ENCODE assay signal across 15 mouse cellular contexts in genomic region chr17:26614708-26615486, GRCm38 (mm10). TPM values are rescaled to one million over a fixed set of nuclear protein-coding genes. Genes with fewer than 3 reads are reported as not detected.
DNase-seq lines count a peak whose midpoint lies in the region; ATAC-seq and TF ChIP-seq lines count a peak whose summit lies in the region.
"Had no signal": no experiment of that assay in that cellular context is flagged by ENCODE, and none has a peak within 500 bp of the region (broad histone marks: within the 10 kb centered on the region; RNA-seq: fewer than 3 reads in every experiment).

No protein-coding gene starts in this region.

- no peak for TF ChIP-seq RAD21 in CH12.LX (IDR thresholded peaks at IDR 0.05; ENCODE audit: low read depth, low read length)

- TF ChIP-seq EP300 in heart, adult 2 months (IDR thresholded peaks at IDR 0.05; ENCODE audit: insufficient read depth, low read depth, low read length): no peak
- TF ChIP-seq EP300 in CH12.LX (IDR thresholded peaks at IDR 0.05; ENCODE audit: low read length): no peak

- intact Hi-C loops in heart, adult 2 months (cut with DNase I): no loop called here

- no peak overlapping the region for H3K9ac ChIP-seq in heart, adult 2 months (ENCODE audit: low read depth, low read length)
- no peak overlapping the region for H3K9ac ChIP-seq in intestine, postnatal 0 days (ENCODE audit: low read depth, low read length)
- H3K9ac ChIP-seq in intestine, embryonic 16.5 days (ENCODE audit: low read depth, low read length): no peak overlapping the region
- no peak overlapping the region for H3K9ac ChIP-seq in CH12.LX (ENCODE audit: insufficient read depth, low read depth)
- no peak overlapping the region for H3K9ac ChIP-seq in embryonic facial prominence, embryonic 15.5 days
- H3K9ac ChIP-seq: hindbrain, embryonic 14.5 days; intestine, embryonic 15.5 days had no signal

- ATAC-seq in intestine, postnatal 0 days: no peak
- no peak for ATAC-seq in intestine, embryonic 16.5 days
- ATAC-seq in embryonic facial prominence, embryonic 15.5 days (ENCODE audit: insufficient number of reproducible peaks, low FRiP score, low TSS enrichment, low read depth): no peak
- ATAC-seq: intestine, embryonic 15.5 days had no signal

- peaks cover 29% of the 10 kb centered on the region for H3K4me1 ChIP-seq in heart, adult 2 months (ENCODE audit: control insufficient read depth, insufficient read depth, low read length)
- H3K4me1 ChIP-seq in intestine, postnatal 0 days (replicated peaks; ENCODE audit: control insufficient read depth, insufficient read depth, low read length): peaks cover 7% of the 10 kb centered on the region; the same call in 1 of the 2 replicates
- peaks cover 7% of the 10 kb centered on the region; the same call in 1 of the 2 replicates for H3K4me1 ChIP-seq in intestine, embryonic 16.5 days (ENCODE audit: control insufficient read depth, insufficient read depth, low read length)
- peaks cover 7 to 35% of the 10 kb centered on the region in 2 experiments; a peak in 2 of 4 replicates for H3K4me1 ChIP-seq in CH12.LX (ENCODE audit: control insufficient read depth in 1 of 2, insufficient read depth in 2 of 2)
- H3K4me1 ChIP-seq in embryonic facial prominence, embryonic 15.5 days: peaks cover 34% of the 10 kb centered on the region
- H3K4me1 ChIP-seq: forebrain, embryonic 10.5 days had no signal

- dilution Hi-C loops in CH12.LX (cut with MboI; ENCODE audit: extremely low pct_ligation_motif_present, extremely low pct_unique_long_range_greater_than_20kb, low sequenced_read_pairs): no loop called here

- H3K4me3 ChIP-seq in heart, adult 2 months: no peak overlapping the region
- H3K4me3 ChIP-seq in intestine, postnatal 0 days (ENCODE audit: low read depth, low read length): no peak overlapping the region
- no peak overlapping the region for H3K4me3 ChIP-seq in intestine, embryonic 16.5 days (ENCODE audit: low read length)
- H3K4me3 ChIP-seq in CH12.LX (replicated peaks in 1 of 3; ENCODE audit: low read depth in 2 of 3, low read length in 2 of 3, poor library complexity in 1 of 3): no peak overlapping the region
- H3K4me3 ChIP-seq in embryonic facial prominence, embryonic 15.5 days (replicated peaks): no peak overlapping the region
- H3K4me3 ChIP-seq: forebrain, embryonic 10.5 days; intestine, embryonic 15.5 days had no signal

- WGBS in heart, adult 2 months: 69% methylated on average over 9 of the region's 9 CpGs
- WGBS in intestine, postnatal 0 days: 76% methylated on average over 9 of the region's 9 CpGs
- 78% methylated on average over 9 of the region's 9 CpGs for WGBS in intestine, embryonic 16.5 days
- WGBS in embryonic facial prominence, embryonic 15.5 days: 62% methylated on average over 9 of the region's 9 CpGs

- no peaks in the 10 kb centered on the region for H3K79me2 ChIP-seq in heart, adult 2 months (replicated peaks; ENCODE audit: control insufficient read depth, insufficient read depth, low read length)
- H3K79me2 ChIP-seq in CH12.LX (replicated peaks; ENCODE audit: control insufficient read depth, extremely low read depth, insufficient read depth, poor library complexity, severe bottlenecking): no peaks in the 10 kb centered on the region

- H3K27me3 ChIP-seq in heart, adult 2 months (ENCODE audit: control insufficient read depth, insufficient read depth, low read length): no peaks in the 10 kb centered on the region
- no peaks in the 10 kb centered on the region for H3K27me3 ChIP-seq in intestine, postnatal 0 days (replicated peaks; ENCODE audit: control insufficient read depth, insufficient read depth, low read length)
- no peaks in the 10 kb centered on the region for H3K27me3 ChIP-seq in intestine, embryonic 16.5 days (replicated peaks; ENCODE audit: control insufficient read depth, insufficient read depth, low read length)
- H3K27me3 ChIP-seq in CH12.LX (replicated peaks): no peaks in the 10 kb centered on the region
- H3K27me3 ChIP-seq in embryonic facial prominence, embryonic 15.5 days: no peaks in the 10 kb centered on the region
- H3K27me3 ChIP-seq: intestine, embryonic 15.5 days had no signal

- no peaks in the 10 kb centered on the region for H3K9me3 ChIP-seq in intestine, postnatal 0 days (ENCODE audit: control insufficient read depth)
- H3K9me3 ChIP-seq in intestine, embryonic 16.5 days (ENCODE audit: control insufficient read depth, low read length): no peaks in the 10 kb centered on the region
- H3K9me3 ChIP-seq in CH12.LX (replicated peaks; ENCODE audit: low read length): no peaks in the 10 kb centered on the region
- H3K9me3 ChIP-seq in embryonic facial prominence, embryonic 15.5 days (replicated peaks): no peaks in the 10 kb centered on the region
- H3K9me3 ChIP-seq: forebrain, embryonic 10.5 days; intestine, embryonic 15.5 days had no signal

- no peak overlapping the region for H3K4me2 ChIP-seq in intestine, postnatal 0 days (replicated peaks; ENCODE audit: low read depth)
- H3K4me2 ChIP-seq in intestine, embryonic 16.5 days (ENCODE audit: low read depth, low read length): no peak overlapping the region
- H3K4me2 ChIP-seq in CH12.LX (ENCODE audit: insufficient read depth, low read depth, poor library complexity, severe bottlenecking): no peak overlapping the region
- no peak overlapping the region for H3K4me2 ChIP-seq in embryonic facial prominence, embryonic 15.5 days (replicated peaks)
- H3K4me2 ChIP-seq: hindbrain, embryonic 14.5 days; intestine, embryonic 15.5 days had no signal

- peak overlapping the region; percentile 40 for H3K27ac ChIP-seq in heart, adult 2 months
- peak overlapping the region; percentile 28; the same call in 1 of the 2 replicates for H3K27ac ChIP-seq in intestine, postnatal 0 days (ENCODE audit: low read depth, low read length)
- H3K27ac ChIP-seq in intestine, embryonic 16.5 days (ENCODE audit: low read length): no peak overlapping the region
- no peak overlapping the region for H3K27ac ChIP-seq in CH12.LX (ENCODE audit: insufficient read depth, low read depth)
- H3K27ac ChIP-seq in embryonic facial prominence, embryonic 15.5 days (replicated peaks): peak overlapping the region; percentile 63; the same call in 1 of the 2 replicates
- H3K27ac ChIP-seq: forebrain, embryonic 10.5 days; hindbrain, embryonic 14.5 days; intestine, embryonic 15.5 days had no signal

- in situ Hi-C loops in CH12.LX (cut with MboI; ENCODE audit: low pct_ligation_motif_present, low pct_unique_long_range_greater_than_20kb, low sequenced_read_pairs): no loop called here

- no peak for DNase-seq in heart, adult 2 months
- DNase-seq in heart, adult 9 months (ENCODE audit: low spot score in 2 of 2): no peak
- DNase-seq in CH12.LX (ENCODE audit: extremely low read depth): no peak
- no peak for DNase-seq in spleen, postnatal 10 days (ENCODE audit: low spot score in 2 of 2)
- no peak for DNase-seq in c-Kit-positive CD71-positive TER-119-positive erythroid progenitor cells, embryonic 14.5 days (ENCODE audit: low spot score)
- DNase-seq: B cell, adult 2 months; cerebellum, postnatal 14 days; kidney, postnatal 14 days; layer of hippocampus, adult 9-11 months had no signal

- no peak for TF ChIP-seq CTCF in heart, adult 2 months (IDR thresholded peaks at IDR 0.05)
- no peak for TF ChIP-seq CTCF in intestine, postnatal 0 days (IDR thresholded peaks at IDR 0.05; ENCODE audit: low read depth)
- TF ChIP-seq CTCF in CH12.LX (conservative IDR thresholded peaks at IDR 0.05 in 1 of 2, IDR thresholded peaks at IDR 0.05 in 1 of 2; ENCODE audit: low read depth in 2 of 2, low read length in 2 of 2): no peak

- TF ChIP-seq POLR2A in heart, adult 2 months (IDR thresholded peaks at IDR 0.05; ENCODE audit: insufficient read depth, low read depth, low read length): no peak
- TF ChIP-seq POLR2A in CH12.LX (IDR thresholded peaks at IDR 0.05; ENCODE audit: low read depth, low read length): no peak

- peaks cover 5% of the 10 kb centered on the region; the same call in 1 of the 2 replicates for H3K36me3 ChIP-seq in heart, adult 2 months (ENCODE audit: control insufficient read depth, insufficient read depth, low read length)
- H3K36me3 ChIP-seq in intestine, postnatal 0 days (ENCODE audit: control insufficient read depth, insufficient read depth): peaks cover 8% of the 10 kb centered on the region; the same call in 1 of the 2 replicates
- H3K36me3 ChIP-seq in intestine, embryonic 16.5 days (ENCODE audit: control insufficient read depth, insufficient read depth, low read length): peaks cover 2% of the 10 kb centered on the region; the same call in 1 of the 2 replicates
- H3K36me3 ChIP-seq in CH12.LX (replicated peaks in 1 of 2; ENCODE audit: control insufficient read depth in 1 of 2, insufficient read depth in 1 of 2, low read length in 1 of 2): peaks cover 70 to 91% of the 10 kb centered on the region in 2 experiments
- H3K36me3 ChIP-seq in embryonic facial prominence, embryonic 15.5 days: peaks cover 31% of the 10 kb centered on the region

RNA-seq across cellular contexts. Expression of gene Atp6v0e, which starts 48.1 kb away (rescaled TPM):
- total RNA-seq in heart, adult 2 months (2021): 10 to 100 TPM; 60.9 to 67.2 TPM
- polyA plus RNA-seq in heart, adult 2 months (2012; rRNA removed): 143 and 187 TPM in 2 replicates
- 523 and 571 TPM in 2 replicates for polyA plus RNA-seq in intestine, postnatal 0 days (2015; fragmentation: Nextera tagmentation; extraction: Ambion mirVana)
- 311 and 334 TPM in 2 replicates for polyA plus RNA-seq in intestine, embryonic 16.5 days (2015; fragmentation: Nextera tagmentation; extraction: Ambion mirVana)
- 190 and 206 TPM in 2 replicates for total RNA-seq in CH12.LX (2012; rRNA removed)
- 403 and 422 TPM in 2 replicates for total RNA-seq in CH12.LX (2014; rRNA removed)
- 190 and 226 TPM in 2 replicates for polyA plus RNA-seq in CH12.LX (2012; ENCODE audit: insufficient read length, low read depth)
- 255 and 256 TPM in 2 replicates for polyA plus RNA-seq in embryonic facial prominence, embryonic 15.5 days (2015; fragmentation: Nextera tagmentation; extraction: Ambion mirVana)

RNA-seq across cellular contexts. Expression of gene Dusp1, which starts 53.0 kb away (rescaled TPM):
- 10 to 100 TPM; 61.4 to 71.3 TPM for total RNA-seq in heart, adult 2 months (2021)
- polyA plus RNA-seq in heart, adult 2 months (2012; rRNA removed): 122 and 171 TPM in 2 replicates
- polyA plus RNA-seq in intestine, postnatal 0 days (2015; fragmentation: Nextera tagmentation; extraction: Ambion mirVana): 18.9 and 19.4 TPM in 2 replicates
- polyA plus RNA-seq in intestine, embryonic 16.5 days (2015; fragmentation: Nextera tagmentation; extraction: Ambion mirVana): 12.2 and 14.4 TPM in 2 replicates
- total RNA-seq in CH12.LX (2012; rRNA removed) (3.5 and 5.6 TPM in 2 replicates), CH12.LX (2014; rRNA removed) (2.6 and 3.5 TPM in 2 replicates)
- polyA plus RNA-seq in CH12.LX (2012; ENCODE audit: insufficient read length, low read depth): 8.6 and 9.9 TPM in 2 replicates
- 28.4 and 33.3 TPM in 2 replicates for polyA plus RNA-seq in embryonic facial prominence, embryonic 15.5 days (2015; fragmentation: Nextera tagmentation; extraction: Ambion mirVana)

RNA-seq across cellular contexts. Expression of gene Ergic1, which starts 53.6 kb away (rescaled TPM):
- 10 to 100 TPM; 53.6 to 59.4 TPM for total RNA-seq in heart, adult 2 months (2021)
- polyA plus RNA-seq in heart, adult 2 months (2012; rRNA removed): 64.4 and 84.3 TPM in 2 replicates
- polyA plus RNA-seq in intestine, postnatal 0 days (2015; fragmentation: Nextera tagmentation; extraction: Ambion mirVana): 48.6 TPM in 2 replicates
- polyA plus RNA-seq in intestine, embryonic 16.5 days (2015; fragmentation: Nextera tagmentation; extraction: Ambion mirVana): 88.6 and 91.2 TPM in 2 replicates
- 129 and 131 TPM in 2 replicates for total RNA-seq in CH12.LX (2012; rRNA removed)
- 89.5 and 93.5 TPM in 2 replicates for total RNA-seq in CH12.LX (2014; rRNA removed)
- polyA plus RNA-seq in CH12.LX (2012; ENCODE audit: insufficient read length, low read depth): 111 and 142 TPM in 2 replicates
- polyA plus RNA-seq in embryonic facial prominence, embryonic 15.5 days (2015; fragmentation: Nextera tagmentation; extraction: Ambion mirVana): 114 and 118 TPM in 2 replicates

Comparison
In these comparisons a context has a peak if more than half of its experiments do, and no peak if none do; other contexts are left out.
1. H3K27ac ChIP-seq: peak in heart, adult 2 months (single experiment), intestine, postnatal 0 days (single experiment) and embryonic facial prominence, embryonic 15.5 days (single experiment); none in intestine, embryonic 16.5 days (single experiment) and CH12.LX (single experiment).